Mouse (Mus musculus): ENCODE measurements at regions not wholly inside any gene's neighbourhood (a gene's known extent, or its start where the extent isn't known, plus 50 kb on each side); places are given as distances from the start of the nearest gene placed in this dataset.

DNA sequence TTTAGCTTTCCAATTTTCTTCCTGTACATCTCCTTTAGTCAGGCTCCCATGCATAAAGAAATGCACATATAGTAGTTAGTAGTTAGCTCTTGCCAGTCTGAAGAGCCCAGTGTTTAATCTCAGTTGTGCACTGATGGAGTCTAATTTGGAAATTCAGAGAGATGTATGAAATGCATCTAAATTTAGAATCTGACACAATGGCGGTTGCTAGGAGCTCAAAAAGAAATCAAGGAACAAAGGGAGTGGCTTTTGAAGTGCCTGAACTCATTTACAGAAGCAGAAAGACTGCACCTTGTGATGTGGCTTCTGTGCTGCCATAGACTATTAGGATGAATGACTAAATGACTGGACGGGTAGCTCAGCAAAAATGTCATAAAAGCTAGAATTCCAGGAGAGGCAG, 916.3 kb downstream of the Rps29 start:
- DNase-seq: no peak

GRCm38 (mm10) chr12:68231803-68232202, 927.2 kb downstream of the Rps29 start:
- DNase-seq: no peak

DNA sequence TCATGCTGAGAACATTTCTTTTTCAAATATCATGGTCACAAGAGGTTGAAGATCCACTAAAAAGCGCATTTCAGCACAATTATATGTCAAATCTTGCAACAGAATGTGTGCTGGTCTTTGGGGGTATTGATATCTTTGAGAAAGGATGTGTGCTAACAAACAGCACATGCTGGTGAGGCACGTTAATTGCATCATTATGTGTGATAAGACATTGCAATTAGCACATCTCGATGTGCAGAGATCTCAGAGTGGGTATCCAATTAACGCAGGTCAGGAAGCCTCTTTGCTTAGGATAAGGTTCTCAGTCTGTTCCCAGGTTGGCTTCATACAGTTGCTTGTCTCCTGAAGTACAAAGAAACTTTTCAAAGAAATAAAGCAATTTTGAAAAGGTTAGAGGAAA, 941.9 kb downstream of the Rps29 start:
- no peak for DNase-seq

GRCm38 (mm10) chr12:68208302-68208701, 950.7 kb downstream of the Rps29 start:
- DNase-seq: peak; percentile 12

GRCm38 (mm10) chr12:68183858-68184257, 961.5 kb upstream of the Mdga2 start:
- no peak for DNase-seq

- no peak for DNase-seq
Measured at GRCm38 (mm10) chr12:68161317-68161716, 939.0 kb upstream of the Mdga2 start.

- peak; percentile 1 for DNase-seq
Measured at GRCm38 (mm10) chr12:68148066-68148465, 925.7 kb upstream of the Mdga2 start.

DNA sequence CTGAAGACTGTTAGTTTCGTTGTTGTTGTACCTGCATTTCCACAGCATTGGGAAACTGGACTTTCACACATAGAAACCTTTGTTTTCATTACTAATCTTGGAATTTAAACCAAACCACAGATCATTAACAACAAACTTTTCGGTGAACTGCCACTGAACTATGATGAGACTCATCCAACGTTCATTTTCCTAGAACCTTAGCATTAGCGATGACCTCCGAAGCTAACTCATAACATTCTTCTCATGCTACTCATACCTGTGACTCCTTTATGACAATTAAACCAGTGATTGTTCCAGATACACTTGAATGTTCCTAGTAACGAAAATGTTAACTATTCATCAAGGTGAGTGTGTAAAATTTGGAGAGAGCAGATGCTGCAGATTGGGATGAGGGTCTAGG, 917.5 kb upstream of the Mdga2 start:
- DNase-seq: no peak

- no peak for DNase-seq
Measured at GRCm38 (mm10) chr12:68131776-68132175, 909.4 kb upstream of the Mdga2 start.

- no peak for DNase-seq
Measured at GRCm38 (mm10) chr12:68115762-68116161, 893.4 kb upstream of the Mdga2 start.

Data from layer of hippocampus, adult 9-11 months (tissue).